Mouse (Mus musculus): Measurements from ENCODE around the gene Snx18. TPM values are rescaled to one million over a fixed set of nuclear protein-coding genes. Genes with fewer than 3 reads are reported as not detected.

Gene Snx18
- total and polyA plus RNA-seq, 2 experiments from 2014 or later, result 10.3 to 35.5 TPM

DNA sequence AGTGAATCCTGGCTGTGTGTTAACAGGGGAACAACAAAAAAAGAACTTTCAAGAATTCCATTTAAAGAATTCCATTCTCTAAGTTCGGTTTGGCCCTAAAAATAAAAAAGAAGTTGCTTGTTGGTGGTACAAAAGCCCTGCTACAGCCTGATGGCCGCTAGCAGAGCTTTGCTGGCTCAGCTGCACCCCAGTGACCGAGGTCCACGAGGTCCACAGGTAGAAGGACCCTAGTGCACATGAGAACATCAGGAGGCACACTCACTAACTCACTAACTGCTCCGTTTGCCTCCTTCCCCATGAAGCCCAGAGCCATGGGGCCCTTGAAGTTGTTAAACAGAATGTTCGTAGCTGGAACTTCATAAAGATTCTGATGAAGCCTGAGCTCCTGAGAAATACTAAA lies 14.0 kb downstream of the Snx18 start:
- no peak for ATAC-seq
- TF ChIP-seq CTCF (IDR thresholded peaks at IDR 0.05; ENCODE audit: low read depth), result no peak
- H3K9ac ChIP-seq, result no peak overlapping the region
- no peak overlapping the region for H3K4me3 ChIP-seq (ENCODE audit: low read depth, low read length)
- DNase-seq, result no peak
- no peaks in the 10 kb centered on the region for H3K36me3 ChIP-seq (ENCODE audit: insufficient read depth)
- 62% methylated on average over 6 of the region's 6 CpGs for WGBS
- no peaks in the 10 kb centered on the region for H3K27me3 ChIP-seq (ENCODE audit: insufficient read depth, low read length)
- no peak overlapping the region for H3K4me2 ChIP-seq (ENCODE audit: low read depth)
- H3K9me3 ChIP-seq (ENCODE audit: low read length), result no peaks in the 10 kb centered on the region
- no peaks in the 10 kb centered on the region for H3K4me1 ChIP-seq (ENCODE audit: insufficient read depth)
- no peak overlapping the region; the same call in 1 of the 2 replicates for H3K27ac ChIP-seq (ENCODE audit: low read depth, low read length)

DNA sequence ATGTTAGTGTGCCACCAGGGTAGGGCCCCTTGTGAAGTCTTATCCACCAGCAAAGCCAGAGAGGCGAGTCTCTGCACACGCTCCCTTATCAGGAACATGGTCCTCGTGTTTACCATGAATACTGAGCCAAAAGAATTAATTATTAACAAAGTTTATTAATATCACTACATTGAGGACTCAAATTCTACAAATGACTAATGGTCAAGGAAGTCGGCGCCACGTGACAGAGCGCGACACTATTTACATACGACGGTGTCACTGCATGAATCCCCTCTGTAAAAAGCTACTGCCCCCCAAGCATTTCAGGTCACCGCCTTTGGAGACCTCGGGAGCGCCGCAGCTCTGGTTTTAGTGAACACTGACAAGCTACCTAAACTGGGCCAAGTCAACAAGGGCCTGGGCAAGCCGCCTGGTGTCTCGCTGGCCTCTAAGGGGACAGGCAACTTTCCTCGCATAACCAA lies 15.5 kb downstream of the Snx18 start:
- Histone ChIP-seq H3K9ac (no peak overlapping the region), H3K36me3 (ENCODE audit: insufficient read depth) (no peaks in the 10 kb centered on the region), H3K4me3 (ENCODE audit: low read depth, low read length) (no peak overlapping the region), H3K27ac (ENCODE audit: low read depth, low read length) (no peak overlapping the region), H3K27me3 (ENCODE audit: insufficient read depth, low read length) (no peaks in the 10 kb centered on the region), H3K9me3 (ENCODE audit: low read length) (no peaks in the 10 kb centered on the region), H3K4me1 (ENCODE audit: insufficient read depth) (no peaks in the 10 kb centered on the region), H3K4me2 (ENCODE audit: low read depth) (no peak overlapping the region)
- ATAC-seq (no peak), DNase-seq (no peak)
- WGBS, result 80% methylated on average over 17 of the region's 17 CpGs
- TF ChIP-seq CTCF (IDR thresholded peaks at IDR 0.05; ENCODE audit: low read depth), result no peak

DNA sequence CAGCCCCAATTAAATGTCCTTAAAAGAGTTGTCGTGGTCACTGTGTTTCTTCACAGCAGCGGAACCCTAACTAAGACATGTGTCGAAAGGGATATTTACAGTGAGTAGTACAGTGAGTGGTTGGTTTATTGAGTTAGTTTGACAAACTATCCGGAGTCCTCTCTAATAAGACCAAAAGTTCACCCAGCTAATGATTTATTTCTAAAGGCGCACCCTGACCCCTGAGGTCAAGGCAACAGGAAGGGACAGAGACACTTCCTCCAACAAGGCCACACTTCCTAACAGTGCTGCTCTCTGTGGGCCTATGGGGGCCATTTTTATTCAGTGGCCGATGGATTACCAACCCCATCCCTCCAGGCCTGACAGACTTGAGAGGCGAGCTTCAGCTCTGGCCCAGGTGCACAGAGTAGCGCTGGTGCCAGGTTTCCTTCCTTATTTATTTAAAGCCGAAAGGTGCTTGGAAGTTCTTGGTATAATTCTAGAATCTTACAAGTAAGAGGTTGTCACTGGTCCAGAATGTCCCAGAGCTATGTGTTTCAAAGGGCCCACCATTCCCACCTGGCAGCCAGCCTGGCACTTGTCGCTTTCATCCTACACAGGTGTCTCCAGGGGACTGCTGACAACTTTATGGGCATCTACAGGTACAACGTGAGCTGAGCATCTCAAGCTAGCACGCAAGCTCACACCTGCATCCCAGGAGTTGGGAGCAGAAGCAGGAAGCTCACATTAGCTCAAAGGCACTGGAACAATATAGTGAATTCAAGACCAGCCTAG lies 16.3 kb downstream of the Snx18 start:
- Histone ChIP-seq H3K4me1 (ENCODE audit: insufficient read depth) (no peaks in the 10 kb centered on the region), H3K27me3 (ENCODE audit: insufficient read depth, low read length) (no peaks in the 10 kb centered on the region), H3K4me2 (ENCODE audit: low read depth) (no peak overlapping the region), H3K4me3 (ENCODE audit: low read depth, low read length) (no peak overlapping the region), H3K27ac (ENCODE audit: low read depth, low read length) (no peak overlapping the region), H3K9ac (no peak overlapping the region), H3K9me3 (ENCODE audit: low read length) (no peaks in the 10 kb centered on the region), H3K36me3 (ENCODE audit: insufficient read depth) (no peaks in the 10 kb centered on the region)
- DNase-seq (no peak), ATAC-seq (no peak)
- 95% methylated on average over 12 of the region's 12 CpGs for WGBS
- TF ChIP-seq CTCF (IDR thresholded peaks at IDR 0.05; ENCODE audit: low read depth), result no peak

DNA sequence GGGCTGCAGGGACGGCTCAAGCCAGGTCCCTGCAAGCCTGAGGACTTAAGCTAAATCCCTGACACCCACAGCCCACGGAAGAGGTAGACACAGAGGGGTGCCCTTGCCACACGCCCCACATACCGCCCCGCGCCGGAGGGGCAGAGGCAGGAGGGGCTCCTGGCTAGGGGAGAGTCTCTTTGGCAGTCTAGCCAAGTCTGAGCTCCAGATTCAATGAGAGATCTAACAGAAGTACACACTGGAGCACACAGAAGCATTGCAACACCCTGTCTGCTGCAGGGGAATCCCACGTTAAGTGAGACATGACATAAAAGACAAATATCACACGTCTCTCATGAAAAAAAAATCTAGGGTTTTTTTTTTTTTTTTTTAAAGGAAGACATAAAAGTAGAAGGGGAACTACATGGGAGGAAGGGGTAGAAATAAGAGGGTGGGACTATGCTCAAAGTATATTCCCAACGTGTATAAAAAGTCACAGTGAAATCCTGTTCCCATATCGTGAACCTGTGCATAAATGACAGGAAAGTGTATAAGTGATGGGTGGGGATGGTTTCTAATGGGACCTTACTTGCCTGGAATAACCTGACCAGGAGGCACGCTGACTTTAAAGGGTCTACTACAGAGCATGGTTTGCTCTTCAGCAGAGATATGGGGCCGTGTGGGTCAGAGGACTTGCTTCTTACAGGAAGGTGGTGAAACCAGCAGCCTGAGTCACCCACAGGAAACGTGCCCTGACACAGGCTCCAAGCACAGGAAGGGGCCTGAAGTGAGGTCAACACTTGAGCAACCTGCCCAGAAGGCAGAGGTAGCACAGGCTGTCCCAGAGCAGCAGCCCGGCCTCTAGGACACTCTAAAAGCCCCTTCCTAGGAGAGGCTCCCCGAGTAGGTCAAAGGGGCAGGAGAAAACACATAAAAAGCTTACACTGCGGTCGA lies 17.6 kb downstream of the Snx18 start:
- no peaks in the 10 kb centered on the region for H3K36me3 ChIP-seq (ENCODE audit: insufficient read depth)
- peaks cover 7% of the 10 kb centered on the region for H3K4me1 ChIP-seq (ENCODE audit: insufficient read depth)
- H3K9ac ChIP-seq, result no peak overlapping the region
- TF ChIP-seq CTCF (IDR thresholded peaks at IDR 0.05; ENCODE audit: low read depth), result no peak
- no peaks in the 10 kb centered on the region for H3K27me3 ChIP-seq (ENCODE audit: insufficient read depth, low read length)
- no peaks in the 10 kb centered on the region for H3K9me3 ChIP-seq (ENCODE audit: low read length)
- no peak for ATAC-seq
- H3K4me2 ChIP-seq (ENCODE audit: low read depth), result no peak overlapping the region
- DNase-seq, result no peak
- 91% methylated on average over 18 of the region's 18 CpGs for WGBS
- no peak overlapping the region for H3K27ac ChIP-seq (ENCODE audit: low read depth, low read length)
- no peak overlapping the region for H3K4me3 ChIP-seq (ENCODE audit: low read depth, low read length)

DNA sequence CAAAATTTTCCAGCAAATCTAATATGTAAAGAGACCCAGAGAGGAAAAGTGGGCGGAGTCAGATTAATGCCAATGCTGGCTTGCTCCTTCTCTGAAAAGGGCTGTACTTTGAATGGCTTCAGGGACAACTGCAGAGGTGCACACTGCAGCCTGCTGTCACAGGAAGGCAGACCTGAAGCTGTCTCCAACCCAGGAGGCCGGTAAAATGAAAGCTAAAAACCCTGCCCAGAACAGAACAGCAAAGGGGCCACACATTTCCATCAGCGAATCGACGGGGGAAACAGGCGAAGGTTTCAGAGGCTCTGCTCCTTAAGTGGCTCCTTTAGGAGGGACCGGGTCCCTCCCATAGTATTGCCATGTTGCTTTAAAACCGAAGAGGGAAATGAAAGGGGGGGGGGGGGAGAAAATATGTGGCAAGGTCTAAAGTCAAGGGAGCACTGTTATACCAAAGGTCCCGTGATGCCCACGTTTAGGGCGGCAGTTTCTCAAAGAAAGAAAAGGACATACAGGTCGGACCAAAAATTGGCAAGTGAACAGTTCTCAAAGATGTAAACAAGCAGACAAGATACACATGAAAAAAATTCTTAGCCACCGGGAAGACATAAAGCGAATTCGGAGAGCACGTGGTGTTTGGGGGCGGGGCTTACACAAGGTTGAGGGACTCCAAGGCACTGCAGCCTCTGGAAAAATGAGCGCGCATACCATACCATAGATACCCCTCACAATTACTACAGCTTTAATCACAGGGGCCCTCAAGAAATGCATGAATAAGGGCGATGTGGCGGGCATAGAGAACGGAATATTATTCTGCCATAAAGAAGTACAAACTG lies 18.4 kb downstream of the Snx18 start:
- WGBS, result 91% methylated on average over 22 of the region's 22 CpGs

DNA sequence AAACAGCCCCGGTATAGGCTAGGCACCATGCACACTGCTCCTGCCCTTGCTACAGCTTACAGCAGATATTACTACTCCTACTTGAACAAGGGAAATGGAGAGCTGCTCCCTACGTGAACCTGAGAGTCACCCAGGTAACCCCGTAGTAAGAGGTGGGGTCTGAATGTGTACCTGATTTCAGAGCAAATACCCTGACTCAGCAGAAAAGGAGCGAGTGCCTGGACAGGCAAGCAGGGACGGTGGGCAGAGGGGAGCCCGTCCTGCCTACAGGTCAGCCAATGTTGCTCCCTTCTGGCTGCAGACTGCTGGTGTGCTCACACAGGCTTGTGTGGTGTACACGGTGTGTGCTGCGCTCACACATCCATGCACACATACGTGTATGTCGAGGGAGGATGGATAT lies 20.7 kb downstream of the Snx18 start:
- WGBS, result 92% methylated on average over 10 of the region's 10 CpGs
- no peak overlapping the region for H3K4me3 ChIP-seq (ENCODE audit: low read depth, low read length)
- no peaks in the 10 kb centered on the region for H3K27me3 ChIP-seq (ENCODE audit: insufficient read depth, low read length)
- no peak overlapping the region for H3K27ac ChIP-seq (ENCODE audit: low read depth, low read length)
- H3K9ac ChIP-seq, result no peak overlapping the region
- no peak for ATAC-seq
- no peak for TF ChIP-seq CTCF (IDR thresholded peaks at IDR 0.05; ENCODE audit: low read depth)
- no peak overlapping the region for H3K4me2 ChIP-seq (ENCODE audit: low read depth)
- DNase-seq, result no peak
- H3K4me1 ChIP-seq (ENCODE audit: insufficient read depth), result peaks cover 16% of the 10 kb centered on the region
- H3K9me3 ChIP-seq (ENCODE audit: low read length), result no peaks in the 10 kb centered on the region
- 0 out of 2 replicates have a peak, but pooled peaks cover 4% of the 10 kb centered on the region for H3K36me3 ChIP-seq (ENCODE audit: insufficient read depth)

More for the DNA sequence above, 18.4 kb downstream of the Snx18 start:
- Histone ChIP-seq H3K27me3 (ENCODE audit: insufficient read depth, low read length) (no peaks in the 10 kb centered on the region), H3K4me1 (ENCODE audit: insufficient read depth) (peaks cover 16% of the 10 kb centered on the region), H3K4me3 (ENCODE audit: low read depth, low read length) (no peak overlapping the region), H3K4me2 (ENCODE audit: low read depth) (no peak overlapping the region), H3K9ac (no peak overlapping the region), H3K9me3 (ENCODE audit: low read length) (no peaks in the 10 kb centered on the region), H3K27ac (ENCODE audit: low read depth, low read length) (no peak overlapping the region), H3K36me3 (ENCODE audit: insufficient read depth) (no peaks in the 10 kb centered on the region)
- ATAC-seq (no peak), DNase-seq (no peak)
- no peak for TF ChIP-seq CTCF (IDR thresholded peaks at IDR 0.05; ENCODE audit: low read depth)
